In genomic region chr5:31192045-31192938, GRCm38 (mm10) we compare ENCODE assay signal across 8 mouse cellular contexts. TPM values are rescaled to one million over a fixed set of nuclear protein-coding genes. Genes with fewer than 3 reads are reported as not detected.
A peak's percentile ranks its signal among the peaks of the same experiment; 100 is the strongest.
DNase-seq lines count a peak whose midpoint lies in the region; ATAC-seq and TF ChIP-seq lines count a peak whose summit lies in the region.

No protein-coding gene starts in this region.

- no peak overlapping the region for H3K27ac ChIP-seq in ES-Bruce4 (ENCODE audit: insufficient read depth, low read length)
- peak overlapping the region; percentile 80 for H3K27ac ChIP-seq in midbrain, embryonic 14.5 days (replicated peaks; ENCODE audit: low read depth, low read length)

- H3K36me3 ChIP-seq in ES-Bruce4 (ENCODE audit: control insufficient read depth, insufficient read depth, low read length, poor library complexity, severe bottlenecking), result peaks cover 21% of the 10 kb centered on the region
- H3K36me3 ChIP-seq in midbrain, embryonic 14.5 days (ENCODE audit: control insufficient read depth, insufficient read depth, low read length), result peaks cover 68% of the 10 kb centered on the region

- WGBS in midbrain, embryonic 14.5 days, result 15% methylated on average over 42 of the region's 42 CpGs

- no peak for TF ChIP-seq CTCF in ES-Bruce4 (IDR thresholded peaks at IDR 0.05; ENCODE audit: low read depth, low read length)

- peak; percentile 75 for DNase-seq in gastrocnemius, postnatal 10 days
- DNase-seq in gastrocnemius, postnatal 25 days, result no peak
- peak; percentile 78 to 89 for DNase-seq in kidney, postnatal 25 days
- DNase-seq in midbrain, embryonic 14.5 days, result peak; percentile 77
- DNase-seq in layer of hippocampus, postnatal 36 days, result no peak
- no peak for DNase-seq in natural killer cell, adult 2 months (ENCODE audit: low spot score in 2 of 2)

- H3K27me3 ChIP-seq in ES-Bruce4 (ENCODE audit: control insufficient read depth, insufficient read depth, low read length, poor library complexity, severe bottlenecking), result no peaks in the 10 kb centered on the region
- no peaks in the 10 kb centered on the region for H3K27me3 ChIP-seq in midbrain, embryonic 14.5 days (ENCODE audit: control insufficient read depth, insufficient read depth, low read length)

- no peaks in the 10 kb centered on the region for H3K4me1 ChIP-seq in ES-Bruce4 (ENCODE audit: control insufficient read depth, insufficient read depth, low read length)
- H3K4me1 ChIP-seq in midbrain, embryonic 14.5 days (ENCODE audit: control insufficient read depth, insufficient read depth, low read length), result peaks cover 12% of the 10 kb centered on the region

- peak; percentile 60 for ATAC-seq in erythroid progenitor cell, adult 5-6 weeks (replicated peaks; ENCODE audit: low FRiP score, poor library complexity, severe bottlenecking)
- no peak; the same call in 1 of the 2 replicates for ATAC-seq in midbrain, embryonic 14.5 days (ENCODE audit: low FRiP score, low TSS enrichment)

- no peak for TF ChIP-seq POLR2A in ES-Bruce4 (IDR thresholded peaks at IDR 0.05; ENCODE audit: insufficient read depth, low read length)

- peak overlapping the region; percentile 77 for H3K9ac ChIP-seq in ES-Bruce4 (ENCODE audit: low read depth, poor library complexity, severe bottlenecking)
- peak overlapping the region; percentile 80 for H3K9ac ChIP-seq in midbrain, embryonic 14.5 days (replicated peaks; ENCODE audit: low read length)

- TF ChIP-seq EP300 in ES-Bruce4 (IDR thresholded peaks at IDR 0.05; ENCODE audit: insufficient read depth, low read depth, low read length), result no peak

- H3K9me3 ChIP-seq in ES-Bruce4 (replicated peaks; ENCODE audit: control insufficient read depth, insufficient read depth, low read length, poor library complexity, severe bottlenecking), result no peaks in the 10 kb centered on the region
- no peaks in the 10 kb centered on the region for H3K9me3 ChIP-seq in midbrain, embryonic 14.5 days (ENCODE audit: control insufficient read depth, low read length)

- H3K4me3 ChIP-seq in ES-Bruce4 (ENCODE audit: low read depth, low read length), result peak overlapping the region; percentile 81
- peak overlapping the region; percentile 93 for H3K4me3 ChIP-seq in midbrain, embryonic 14.5 days (replicated peaks; ENCODE audit: low read depth, low read length)

- H3K4me2 ChIP-seq in midbrain, embryonic 14.5 days (ENCODE audit: low read length), result peak overlapping the region; percentile 76

RNA-seq across cellular contexts. Expression of gene Snx17, which starts 0.7 kb away (rescaled TPM):
- 10 to 100 TPM; 57.8 to 58.4 TPM for total RNA-seq in gastrocnemius, postnatal 10 days (2021)
- total RNA-seq in gastrocnemius, postnatal 25 days (2021), result 10 to 100 TPM; 28.3 to 31.1 TPM
- 40.0 and 45.9 TPM in 2 replicates for polyA plus RNA-seq in ES-Bruce4 (2011; ENCODE audit: insufficient read depth, insufficient read length, low read depth, missing spikeins)
- 22.6 and 31.7 TPM in 2 replicates for total RNA-seq in erythroid progenitor cell, adult 5-6 weeks (2015; ENCODE audit: low replicate concordance)
- total RNA-seq in erythroid progenitor cell, adult 5-6 weeks (2017; ENCODE audit: low replicate concordance), result 16.3 and 39.3 TPM in 2 replicates
- polyA plus RNA-seq in midbrain, embryonic 14.5 days (2014; fragmentation: Nextera tagmentation; extraction: Ambion mirVana), result 114 and 119 TPM in 2 replicates
- 10 to 100 TPM; 77.0 to 83.7 TPM for total RNA-seq in layer of hippocampus, postnatal 36 days (2021)

RNA-seq across cellular contexts. Expression of gene Eif2b4, which starts 0.9 kb away (rescaled TPM):
- 10 to 100 TPM; 47.9 to 49.8 TPM for total RNA-seq in gastrocnemius, postnatal 10 days (2021)
- total RNA-seq in gastrocnemius, postnatal 25 days (2021), result 10 to 100 TPM; 51.5 to 63.1 TPM
- 40.7 and 45.2 TPM in 2 replicates for polyA plus RNA-seq in ES-Bruce4 (2011; ENCODE audit: insufficient read depth, insufficient read length, low read depth, missing spikeins)
- total RNA-seq in erythroid progenitor cell, adult 5-6 weeks (2015; ENCODE audit: low replicate concordance), result 36.5 and 60.5 TPM in 2 replicates
- 8.2 and 53.5 TPM in 2 replicates for total RNA-seq in erythroid progenitor cell, adult 5-6 weeks (2017; ENCODE audit: low replicate concordance)
- polyA plus RNA-seq in midbrain, embryonic 14.5 days (2014; fragmentation: Nextera tagmentation; extraction: Ambion mirVana), result 78.3 and 91.6 TPM in 2 replicates
- 10 to 100 TPM; 38.7 to 46.9 TPM for total RNA-seq in layer of hippocampus, postnatal 36 days (2021)

RNA-seq across cellular contexts. Expression of gene Zfp513, which starts 9.8 kb away (rescaled TPM):
- total RNA-seq in gastrocnemius, postnatal 10 days (2021), result 10 to 100 TPM in 1 of 2 experiments, 1 to 10 TPM in 1; 8.2 to 12.1 TPM
- total RNA-seq in gastrocnemius, postnatal 25 days (2021), result 1 to 10 TPM; 5.4 to 5.7 TPM
- 25.5 and 25.8 TPM in 2 replicates for polyA plus RNA-seq in ES-Bruce4 (2011; ENCODE audit: insufficient read depth, insufficient read length, low read depth, missing spikeins)
- total RNA-seq in erythroid progenitor cell, adult 5-6 weeks (2015; ENCODE audit: low replicate concordance), result 6.8 and 9.2 TPM in 2 replicates
- 10.8 and 15.4 TPM in 2 replicates for total RNA-seq in erythroid progenitor cell, adult 5-6 weeks (2017; ENCODE audit: low replicate concordance)
- 8.7 and 8.9 TPM in 2 replicates for polyA plus RNA-seq in midbrain, embryonic 14.5 days (2014; fragmentation: Nextera tagmentation; extraction: Ambion mirVana)
- total RNA-seq in layer of hippocampus, postnatal 36 days (2021), result 10 to 100 TPM; 29.2 to 30.4 TPM

RNA-seq across cellular contexts. Expression of gene Gtf3c2, which starts 12.3 kb away (rescaled TPM):
- 10 to 100 TPM; 30.7 to 37.4 TPM for total RNA-seq in gastrocnemius, postnatal 10 days (2021)
- 10 to 100 TPM; 21.8 to 24.5 TPM for total RNA-seq in gastrocnemius, postnatal 25 days (2021)
- polyA plus RNA-seq in ES-Bruce4 (2011; ENCODE audit: insufficient read depth, insufficient read length, low read depth, missing spikeins), result 104 and 106 TPM in 2 replicates
- total RNA-seq in erythroid progenitor cell, adult 5-6 weeks (2015; ENCODE audit: low replicate concordance), result 45.4 and 54.5 TPM in 2 replicates
- total RNA-seq in erythroid progenitor cell, adult 5-6 weeks (2017; ENCODE audit: low replicate concordance), result 29.9 and 130 TPM in 2 replicates
- 48.5 and 68.0 TPM in 2 replicates for polyA plus RNA-seq in midbrain, embryonic 14.5 days (2014; fragmentation: Nextera tagmentation; extraction: Ambion mirVana)
- 10 to 100 TPM; 58.5 to 66.8 TPM for total RNA-seq in layer of hippocampus, postnatal 36 days (2021)

RNA-seq across cellular contexts. Expression of gene Gm29609, which starts 12.6 kb away (rescaled TPM):
- total RNA-seq in gastrocnemius, postnatal 10 days (2021), result 1 to 10 TPM in 1 of 2 experiments, under 1 TPM in 1; 0.35 to 1.2 TPM
- total RNA-seq in gastrocnemius, postnatal 25 days (2021), result under 1 TPM; 0.26 to 0.35 TPM
- polyA plus RNA-seq in ES-Bruce4 (2011; ENCODE audit: insufficient read depth, insufficient read length, low read depth, missing spikeins), result 2.3 and 2.6 TPM in 2 replicates
- total RNA-seq in erythroid progenitor cell, adult 5-6 weeks (2015; ENCODE audit: low replicate concordance), result 4.6 TPM in 1 of 2 replicates, not detected in the other
- total RNA-seq in erythroid progenitor cell, adult 5-6 weeks (2017; ENCODE audit: low replicate concordance), result not detected in 2 replicates
- 0.70 and 1.7 TPM in 2 replicates for polyA plus RNA-seq in midbrain, embryonic 14.5 days (2014; fragmentation: Nextera tagmentation; extraction: Ambion mirVana)
- total RNA-seq in layer of hippocampus, postnatal 36 days (2021), result 1 to 10 TPM; 3.2 to 3.4 TPM

Comparison
In these comparisons a context has a peak if more than half of its experiments do, and no peak if none do; other contexts are left out.
1. DNase-seq: peak in gastrocnemius, postnatal 10 days (single experiment), kidney, postnatal 25 days (2 of 2) and midbrain, embryonic 14.5 days (single experiment); none in gastrocnemius, postnatal 25 days (single experiment), layer of hippocampus, postnatal 36 days (0 of 2) and natural killer cell, adult 2 months (0 of 2).